Mouse (Mus musculus) G1E (cell line): ENCODE measurements around the gene Micu1. TPM values are rescaled to one million over a fixed set of nuclear protein-coding genes. Genes with fewer than 3 reads are reported as not detected.
A peak's percentile ranks its signal among the peaks of the same experiment; 100 is the strongest.

Experiments
- ATAC-seq: 2 replicates; pipeline ENCODE4 v1.8.0; 2016; ENCODE audit warnings: mild to moderate bottlenecking; ENCODE audit not compliant: insufficient number of reproducible peaks, poor library complexity, low FRiP score, severe bottlenecking; ENCODE audit errors: extremely low read depth
- DNase-seq: peaks from one replicate; pipeline ENCODE4 v3.0.0; 2012; ENCODE audit warnings: low spot score
- H3K27me3 ChIP-seq: 2 replicates; pipeline ENCODE4 v1.6.1; 2012; ENCODE audit warnings: mild to moderate bottlenecking, low read length, inconsistent platforms; ENCODE audit not compliant: insufficient read depth
- H3K36me3 ChIP-seq: replicated peaks from 2 replicates; pipeline ENCODE3; 2012; ENCODE audit warnings: mild to moderate bottlenecking, inconsistent platforms
- H3K4me1 ChIP-seq: 2 replicates; pipeline ENCODE4 v1.6.1; 2012; ENCODE audit warnings: low read depth, low read length, inconsistent platforms, mixed read lengths; ENCODE audit not compliant: insufficient read depth
- H3K4me3 ChIP-seq: 2 replicates; pipeline ENCODE4 v1.5.1; 2012; ENCODE audit warnings: low read depth, mild to moderate bottlenecking, inconsistent platforms, low read length, moderate library complexity, mixed read lengths
- H3K9me3 ChIP-seq: replicated peaks from 2 replicates; pipeline ENCODE4 v1.6.1; 2012; ENCODE audit warnings: inconsistent platforms
- CTCF ChIP-seq: IDR thresholded peaks from 2 replicates; pipeline ENCODE4 v1.5.1; 2012; ENCODE audit warnings: low read depth, low read length, inconsistent platforms, mixed read lengths
- GATA1 ChIP-seq: IDR thresholded peaks from 2 replicates; pipeline ENCODE4 v1.6.1; 2012; ENCODE audit warnings: borderline replicate concordance, low read length, inconsistent platforms, mixed read lengths
- GATA2 ChIP-seq: IDR thresholded peaks from 2 replicates; pipeline ENCODE4 v1.6.1; 2012; ENCODE audit warnings: low read depth, low read length, inconsistent platforms, borderline replicate concordance
- POLR2AphosphoS5 ChIP-seq: IDR thresholded peaks from 2 replicates; pipeline ENCODE4 v1.6.1; 2012; ENCODE audit warnings: low read depth, low read length, inconsistent platforms; ENCODE audit not compliant: insufficient replicate concordance
- TAL1 ChIP-seq: conservative IDR thresholded peaks from 2 replicates; pipeline ENCODE4 v1.6.1; 2012; ENCODE audit warnings: low read depth, low read length, inconsistent platforms, mixed read lengths
- polyA plus RNA-seq: library from polyadenylated mRNA; stranded (reverse); fragments of >175 nt; gene quantifications from 2 replicates; pipeline ENCODE4 v1.2.3, GENCODE M21; 2012
- total RNA-seq, 2 experiments: library from RNA; stranded (forward) in 1 of 2; stranded (reverse) in 1 of 2; fragments of 200-1000 nt in 1 of 2; fragments of >200 nt in 1 of 2; fragmentation: Nextera tagmentation in 1 of 2; gene quantifications; 2 replicates each; pipeline ENCODE4 v1.2.3; 2014 to 2017

Gene Micu1
- total and polyA plus RNA-seq, 3 experiments = 7.9 to 37.4 (median 24.5) TPM

GRCm38 (mm10) chr10:59710246-59710645 lies 8.0 kb downstream of the Micu1 start:
- DNase-seq (no peak), ATAC-seq (no peak)
- Histone ChIP-seq H3K36me3 (peaks cover 18% of the 10 kb centered on the region), H3K4me3 (no peak overlapping the region), H3K4me1 (peaks cover 4% of the 10 kb centered on the region), H3K27me3 (no peaks in the 10 kb centered on the region), H3K9me3 (no peaks in the 10 kb centered on the region)
- TF ChIP-seq CTCF (0 out of 2 replicates have a peak, but pooled peaks have one; percentile 17), TAL1 (no peak), POLR2AphosphoS5 (no peak)

DNA sequence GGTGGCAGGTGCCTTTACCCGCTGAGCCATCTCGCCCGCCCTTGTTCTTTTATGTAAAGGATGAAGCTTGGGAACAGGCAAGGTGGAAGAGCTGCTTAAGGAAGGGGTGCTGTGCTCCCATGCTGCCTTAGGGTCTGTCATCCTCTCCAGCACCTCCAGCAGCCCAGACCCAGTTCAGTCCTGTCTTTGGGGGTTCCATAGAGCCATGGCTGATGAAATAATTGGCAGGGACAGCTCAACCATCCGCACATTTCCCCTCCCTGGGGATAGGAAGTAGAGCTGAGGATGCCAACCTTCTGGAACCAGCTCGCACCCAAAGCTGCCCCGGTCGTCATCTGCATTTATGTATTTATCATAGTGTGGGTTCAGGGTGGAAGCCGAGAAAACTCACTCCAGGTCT lies 9.8 kb downstream of the Micu1 start:
- no peak for DNase-seq
- no peaks in the 10 kb centered on the region for H3K9me3 ChIP-seq
- H3K36me3 ChIP-seq = peaks cover 18% of the 10 kb centered on the region
- H3K4me1 ChIP-seq = peaks cover 4% of the 10 kb centered on the region
- no peaks in the 10 kb centered on the region for H3K27me3 ChIP-seq
- no peak overlapping the region for H3K4me3 ChIP-seq
- TF ChIP-seq GATA2 = no peak
- TF ChIP-seq GATA1 = no peak
- no peak for TF ChIP-seq TAL1
- TF ChIP-seq POLR2AphosphoS5 = no peak
- TF ChIP-seq CTCF = no peak
- no peak for ATAC-seq

- no peaks in the 10 kb centered on the region for H3K4me1 ChIP-seq
- H3K36me3 ChIP-seq = peaks cover 11% of the 10 kb centered on the region
- DNase-seq = no peak
- H3K4me3 ChIP-seq = no peak overlapping the region
- H3K9me3 ChIP-seq = no peaks in the 10 kb centered on the region
- no peak for ATAC-seq
- H3K27me3 ChIP-seq = no peaks in the 10 kb centered on the region
- TF ChIP-seq TAL1 (no peak), GATA1 (no peak), CTCF (no peak), POLR2AphosphoS5 (no peak), GATA2 (no peak)
Observed at GRCm38 (mm10) chr10:59720017-59720416, 17.7 kb downstream of the Micu1 start.

DNA sequence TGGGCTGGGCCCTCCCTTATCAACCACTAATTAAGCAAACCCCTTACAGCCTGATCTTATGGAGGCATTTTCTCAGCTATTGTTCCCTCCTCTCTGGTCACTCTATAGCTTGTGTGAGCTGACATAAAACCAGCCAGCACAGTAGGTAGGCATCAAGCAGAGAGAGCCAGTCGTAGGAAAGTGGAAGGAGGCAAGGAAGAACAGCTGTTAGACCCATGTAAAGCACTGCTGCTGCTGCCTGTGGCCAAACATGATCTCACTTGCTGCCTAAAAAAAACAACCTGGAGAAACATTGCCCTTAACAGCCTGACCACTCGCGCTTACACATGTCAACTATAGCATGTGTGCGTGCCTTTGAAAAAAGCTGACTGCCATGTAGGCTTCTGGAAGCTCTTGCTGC lies 19.3 kb downstream of the Micu1 start:
- no peak for DNase-seq
- H3K36me3 ChIP-seq = peaks cover 10% of the 10 kb centered on the region
- no peaks in the 10 kb centered on the region for H3K27me3 ChIP-seq
- no peak for ATAC-seq
- TF ChIP-seq GATA2 (no peak), GATA1 (no peak), POLR2AphosphoS5 (no peak), CTCF (no peak), TAL1 (no peak)
- no peak overlapping the region for H3K4me3 ChIP-seq
- H3K4me1 ChIP-seq = no peaks in the 10 kb centered on the region
- H3K9me3 ChIP-seq = no peaks in the 10 kb centered on the region

DNA sequence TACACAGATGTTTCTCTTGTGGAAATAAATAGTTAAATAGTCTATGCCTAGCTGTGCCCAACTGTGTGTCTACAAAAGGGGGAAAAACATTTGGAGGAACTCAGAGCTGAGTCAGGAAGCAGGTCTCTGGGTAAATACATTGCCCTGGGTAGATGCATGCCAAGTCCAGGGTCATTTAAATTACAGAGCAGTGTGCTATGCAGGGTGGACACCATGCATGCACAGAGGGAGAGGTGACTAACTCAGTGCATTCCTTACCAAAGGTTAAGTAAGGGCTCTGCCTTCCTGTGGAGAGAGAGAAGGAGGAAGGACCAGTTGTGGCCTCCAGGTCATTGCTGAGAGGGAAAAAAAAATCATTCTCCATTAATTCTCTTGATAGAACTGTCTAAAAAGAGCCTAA lies 22.4 kb downstream of the Micu1 start:
- peaks cover 18% of the 10 kb centered on the region for H3K36me3 ChIP-seq
- no peak for DNase-seq
- no peaks in the 10 kb centered on the region for H3K9me3 ChIP-seq
- TF ChIP-seq TAL1 = no peak
- no peak for TF ChIP-seq CTCF
- TF ChIP-seq GATA2 = no peak
- TF ChIP-seq GATA1 = no peak
- TF ChIP-seq POLR2AphosphoS5 = no peak
- no peak overlapping the region for H3K4me3 ChIP-seq
- no peak for ATAC-seq
- no peaks in the 10 kb centered on the region for H3K27me3 ChIP-seq
- no peaks in the 10 kb centered on the region for H3K4me1 ChIP-seq

GRCm38 (mm10) chr10:59727251-59727650 lies 25.0 kb downstream of the Micu1 start:
- Histone ChIP-seq H3K4me1 (no peaks in the 10 kb centered on the region), H3K9me3 (no peaks in the 10 kb centered on the region), H3K4me3 (no peak overlapping the region), H3K27me3 (no peaks in the 10 kb centered on the region), H3K36me3 (peaks cover 17% of the 10 kb centered on the region)
- no peak for DNase-seq
- TF ChIP-seq TAL1 = no peak
- no peak for TF ChIP-seq CTCF
- no peak for TF ChIP-seq GATA1
- no peak for TF ChIP-seq POLR2AphosphoS5
- TF ChIP-seq GATA2 = no peak
- no peak for ATAC-seq

DNA sequence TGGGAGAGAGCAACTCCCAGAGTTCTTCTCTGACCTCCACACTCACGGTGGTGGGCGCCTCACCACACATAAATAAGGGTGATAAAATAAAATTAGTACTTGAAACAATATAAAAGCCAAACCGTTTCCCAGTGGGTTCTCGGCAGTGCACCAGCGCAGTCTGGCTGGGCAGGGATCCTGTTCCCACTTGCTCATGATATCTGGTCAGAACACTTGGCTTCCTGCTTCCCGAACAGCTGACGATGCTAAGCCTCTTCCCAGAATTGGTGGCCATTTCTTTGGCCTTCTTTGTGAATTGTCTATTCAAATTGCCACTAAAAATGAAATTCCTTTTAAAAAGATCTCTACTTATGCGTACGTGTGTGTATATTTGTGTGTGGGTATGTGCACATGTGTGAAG lies 27.0 kb downstream of the Micu1 start:
- DNase-seq (no peak), ATAC-seq (no peak)
- H3K36me3 ChIP-seq = peaks cover 30% of the 10 kb centered on the region
- H3K27me3 ChIP-seq = no peaks in the 10 kb centered on the region
- no peak for TF ChIP-seq POLR2AphosphoS5
- TF ChIP-seq CTCF = no peak
- no peak for TF ChIP-seq TAL1
- no peak for TF ChIP-seq GATA1
- no peak for TF ChIP-seq GATA2
- no peaks in the 10 kb centered on the region for H3K9me3 ChIP-seq
- H3K4me1 ChIP-seq = no peaks in the 10 kb centered on the region
- no peak overlapping the region for H3K4me3 ChIP-seq
